7 mouse cellular contexts compared by ENCODE assay signal in the genomic region with DNA sequence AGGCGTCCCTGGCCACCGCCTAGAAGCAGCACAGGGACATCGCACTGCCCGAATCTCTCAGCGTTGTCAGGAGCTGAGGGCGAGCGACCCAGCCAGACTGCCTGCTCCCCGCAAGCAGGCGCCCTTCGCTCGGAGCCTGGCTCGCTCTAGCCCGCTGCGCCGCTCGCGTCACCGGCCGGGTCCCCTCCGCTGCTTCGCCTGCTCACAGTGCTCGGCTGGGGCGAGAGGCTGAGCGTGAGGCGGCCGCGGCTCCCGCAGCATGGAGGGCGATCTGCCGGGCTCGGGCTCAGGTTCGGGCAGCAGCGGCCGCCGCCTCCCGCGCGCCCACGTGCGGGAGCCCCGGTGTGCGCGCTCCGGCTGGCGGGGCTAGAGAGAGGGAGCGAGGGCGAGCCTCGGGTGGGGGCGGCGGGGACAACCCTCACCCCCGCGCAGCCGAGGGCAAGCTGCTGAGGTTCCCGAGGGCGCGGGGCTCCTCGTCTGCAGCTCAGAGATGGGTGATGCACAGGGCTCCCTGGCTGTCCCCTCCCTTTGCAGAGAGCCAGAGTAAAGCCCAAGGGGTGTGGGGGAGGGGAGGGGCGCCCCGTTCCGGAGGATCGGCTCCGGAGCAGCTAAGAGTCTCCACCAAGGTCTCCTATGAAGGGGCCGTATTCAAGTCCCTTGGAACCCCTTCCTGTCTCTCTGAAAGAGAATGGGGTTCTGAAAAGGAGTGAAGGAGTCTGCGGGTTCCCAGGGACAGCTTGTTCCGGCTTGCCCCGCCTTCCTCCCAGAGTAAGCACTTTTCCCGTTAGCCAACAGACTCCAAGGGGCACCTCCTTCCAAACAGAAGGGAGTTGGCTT. TPM values are rescaled to one million over a fixed set of nuclear protein-coding genes. Genes with fewer than 3 reads are reported as not detected.
DNase-seq lines count a peak whose midpoint lies in the region; ATAC-seq lines count a peak whose summit lies in the region.

Gene Sgcd (minus strand): TSS at position 273 of the 837 bp plus-strand sequence.

- ATAC-seq in intestine, embryonic 15.5 days, result peak; percentile 86
- ATAC-seq in limb, embryonic 11.5 days (ENCODE audit: insufficient number of reproducible peaks, low FRiP score, low TSS enrichment, low read depth), result peak; percentile 85
- peak; percentile 90 for ATAC-seq in neural tube, embryonic 12.5 days (ENCODE audit: low FRiP score, low read depth)

- H3K27me3 ChIP-seq in intestine, embryonic 15.5 days (replicated peaks), result peaks cover 28% of the 10 kb centered on the region
- H3K27me3 ChIP-seq in limb, embryonic 11.5 days (ENCODE audit: control insufficient read depth, insufficient read depth, low read length), result peaks cover 19% of the 10 kb centered on the region
- H3K27me3 ChIP-seq in neural tube, embryonic 12.5 days (replicated peaks), result peaks cover 11% of the 10 kb centered on the region

- WGBS in intestine, embryonic 15.5 days, result 1% methylated on average over 67 of the region's 67 CpGs
- WGBS in limb, embryonic 11.5 days, result under 1% methylated on average over 64 of the region's 67 CpGs
- under 1% methylated on average over 67 of the region's 67 CpGs for WGBS in neural tube, embryonic 12.5 days

- H3K36me3 ChIP-seq in intestine, embryonic 15.5 days, result no peaks in the 10 kb centered on the region
- H3K36me3 ChIP-seq in limb, embryonic 11.5 days (ENCODE audit: control insufficient read depth, insufficient read depth, low read length), result no peaks in the 10 kb centered on the region
- H3K36me3 ChIP-seq in neural tube, embryonic 12.5 days, result no peaks in the 10 kb centered on the region

- DNase-seq in adrenal gland, postnatal 4 days (ENCODE audit: low spot score in 2 of 2), result peak; percentile 7 to 14
- peak; percentile 35 for DNase-seq in embryo, embryonic 11.5 days (ENCODE audit: low read depth, low spot score)
- DNase-seq in gastrocnemius, postnatal 4 days (ENCODE audit: low spot score in 2 of 2), result peak; percentile 30 to 49
- peak; percentile 71 for DNase-seq in limb, embryonic 11.5 days (ENCODE audit: low spot score)
- no peak for DNase-seq in adipocyte (ENCODE audit: low spot score)

- peak within 1 kb of the TSS; percentile 59 for H3K4me3 ChIP-seq in intestine, embryonic 15.5 days (replicated peaks)
- H3K4me3 ChIP-seq in limb, embryonic 11.5 days (ENCODE audit: low read depth, low read length), result peak within 1 kb of the TSS; percentile 63
- H3K4me3 ChIP-seq in neural tube, embryonic 12.5 days, result peak within 1 kb of the TSS; percentile 66

- H3K4me2 ChIP-seq in intestine, embryonic 15.5 days (replicated peaks), result peak within 1 kb of the TSS; percentile 93
- H3K4me2 ChIP-seq in limb, embryonic 11.5 days (ENCODE audit: low read depth, severe bottlenecking), result peak within 1 kb of the TSS; percentile 98
- H3K4me2 ChIP-seq in neural tube, embryonic 12.5 days (replicated peaks), result peak within 1 kb of the TSS; percentile 89

- H3K27ac ChIP-seq in intestine, embryonic 15.5 days, result no peak within 1 kb of the TSS
- no peak within 1 kb of the TSS for H3K27ac ChIP-seq in limb, embryonic 11.5 days (replicated peaks; ENCODE audit: low read depth, low read length)
- H3K27ac ChIP-seq in neural tube, embryonic 12.5 days, result peak within 1 kb of the TSS; percentile 70

- H3K9me3 ChIP-seq in intestine, embryonic 15.5 days, result no peaks in the 10 kb centered on the region
- H3K9me3 ChIP-seq in limb, embryonic 11.5 days (ENCODE audit: control insufficient read depth, low read length), result no peaks in the 10 kb centered on the region
- H3K9me3 ChIP-seq in neural tube, embryonic 12.5 days, result no peaks in the 10 kb centered on the region

- peak within 1 kb of the TSS; percentile 51 for H3K9ac ChIP-seq in intestine, embryonic 15.5 days
- H3K9ac ChIP-seq in limb, embryonic 11.5 days (ENCODE audit: low read length), result peak within 1 kb of the TSS; percentile 57
- H3K9ac ChIP-seq in neural tube, embryonic 12.5 days, result peak within 1 kb of the TSS; percentile 78

- peaks cover 9% of the 10 kb centered on the region; the same call in 1 of the 2 replicates for H3K4me1 ChIP-seq in intestine, embryonic 15.5 days (replicated peaks)
- 0 out of 2 replicates have a peak, but pooled peaks cover 2% of the 10 kb centered on the region for H3K4me1 ChIP-seq in limb, embryonic 11.5 days (ENCODE audit: control insufficient read depth, insufficient read depth, low read length)
- peaks cover 8% of the 10 kb centered on the region; the same call in 1 of the 2 replicates for H3K4me1 ChIP-seq in neural tube, embryonic 12.5 days

RNA-seq across cellular contexts. Expression of gene Sgcd, which starts in this region (rescaled TPM):
- 10 to 100 TPM; 10.4 to 14.4 TPM for total RNA-seq in adrenal gland, postnatal 4 days (2021)
- total RNA-seq in gastrocnemius, postnatal 4 days (2021), result 100 to 1,000 TPM in 1 of 2 experiments, 10 to 100 TPM in 1; 99.6 to 109 TPM
- polyA plus RNA-seq in intestine, embryonic 15.5 days (2015; fragmentation: Nextera tagmentation; extraction: Ambion mirVana), result 2.6 and 2.8 TPM in 2 replicates
- 4.7 and 5.3 TPM in 2 replicates for polyA plus RNA-seq in limb, embryonic 11.5 days (2014; fragmentation: Nextera tagmentation; extraction: Ambion mirVana)
- polyA plus RNA-seq in neural tube, embryonic 12.5 days (2016; fragmentation: Nextera tagmentation; extraction: Ambion mirVana), result 2.6 and 4.4 TPM in 2 replicates

Comparison
In these comparisons a context has a peak if more than half of its experiments do, and no peak if none do; other contexts are left out.
1. RNA of gene Sgcd (total RNA-seq): 99.6 to 109 TPM in gastrocnemius, postnatal 4 days; 10.4 to 14.4 TPM in adrenal gland, postnatal 4 days; every median in the first group is over 4 times any median in the second.
2. Peak in every context shown above with its lines, with median percentiles within 50 percentile points of each other: ATAC-seq, H3K4me2 ChIP-seq, H3K4me3 ChIP-seq and H3K9ac ChIP-seq.